Mouse (Mus musculus) brain, embryonic 14.5 days (tissue): ENCODE measurements around the gene Retnlg. TPM values are rescaled to one million over a fixed set of nuclear protein-coding genes. Genes with fewer than 3 reads are reported as not detected.
"Not testable (repeated sequence)": the region's sequence is repeated elsewhere in the genome, so short reads cannot be mapped to it uniquely, and the experiment has no call there.

ENCODE experiments used
- DNase-seq: peaks from one replicate; pipeline ENCODE4 v3.0.0-alpha.2; 2011; ENCODE audit warnings: low read depth
- CTCF ChIP-seq: fragments of 200-500 bp; IDR thresholded peaks from 2 replicates; pipeline ENCODE4 v1.5.1; 2012; ENCODE audit warnings: inconsistent platforms, mild to moderate bottlenecking, moderate library complexity, borderline replicate concordance; ENCODE audit not compliant: insufficient read depth, insufficient read length; ENCODE audit errors: extremely low read depth
- POLR2A ChIP-seq: fragments of 200-500 bp; IDR thresholded peaks from 2 replicates; pipeline ENCODE4 v1.6.1; 2012; ENCODE audit warnings: mild to moderate bottlenecking, inconsistent platforms, borderline replicate concordance; ENCODE audit not compliant: poor library complexity, insufficient read depth, insufficient read length, severe bottlenecking; ENCODE audit errors: extremely low read depth
- polyA plus RNA-seq: library from polyadenylated mRNA; depleted of rRNA; stranded (reverse); fragments of >200 nt; gene quantifications from 2 replicates; pipeline ENCODE4 v1.2.3, GENCODE M21; 2012; rRNA removed

Retnlg gene
- 0.51 TPM in 1 of 2 replicates, not detected in the other for polyA plus RNA-seq

GRCm38 (mm10) chr16:48872321-48872720 lies at the start of gene Retnlg:
TSS of gene Retnlg (plus strand) at chr16:48872621.
- no peak for TF ChIP-seq POLR2A
- TF ChIP-seq CTCF, result no peak
- DNase-seq, result no peak

GRCm38 (mm10) chr16:48826474-48826873 lies 45.9 kb upstream of the Retnlg start:
- no peak for DNase-seq
- TF ChIP-seq POLR2A, result no peak
- no peak for TF ChIP-seq CTCF

- no peak for DNase-seq
- TF ChIP-seq POLR2A (no peak), CTCF (no peak)
Observed at GRCm38 (mm10) chr16:48827625-48828024, 44.8 kb upstream of the Retnlg start.

- no peak for DNase-seq
- TF ChIP-seq CTCF (no peak), POLR2A (no peak)
Observed at GRCm38 (mm10) chr16:48829060-48829459, 43.4 kb upstream of the Retnlg start.

DNA sequence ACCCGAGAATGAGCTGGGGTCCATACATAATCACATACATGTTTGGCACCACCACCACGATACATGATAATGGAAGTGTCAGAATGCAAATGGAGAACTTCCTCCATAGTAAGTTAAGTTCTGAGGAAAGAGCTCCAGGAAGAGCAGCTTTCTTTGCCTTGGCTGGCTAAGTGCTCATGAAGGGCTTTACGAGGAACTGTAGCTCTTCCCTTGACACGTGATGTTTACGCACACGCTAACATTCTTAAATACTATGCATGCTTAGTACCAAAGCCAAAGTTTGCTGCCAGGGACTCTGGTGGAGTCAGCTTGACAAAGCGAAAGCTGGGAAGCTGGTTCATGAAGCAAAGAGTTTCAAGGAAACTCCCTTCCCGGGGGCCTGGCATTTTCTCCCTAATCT lies 40.4 kb upstream of the Retnlg start:
- no peak for TF ChIP-seq CTCF
- TF ChIP-seq POLR2A, result no peak
- no peak for DNase-seq

GRCm38 (mm10) chr16:48833626-48834025 lies 38.8 kb upstream of the Retnlg start:
- DNase-seq, result not testable (repeated sequence)

- no peak for DNase-seq
Observed at GRCm38 (mm10) chr16:48842266-48842665, 30.2 kb upstream of the Retnlg start, which contains the start of gene Retnla. TSS of gene Retnla (plus strand) at chr16:48842551.

GRCm38 (mm10) chr16:48843671-48844386 lies 28.6 kb upstream of the Retnlg start:
- DNase-seq, result no peak
- TF ChIP-seq POLR2A (no peak), CTCF (no peak)

More at GRCm38 (mm10) chr16:48842266-48842665, 30.2 kb upstream of the Retnlg start, which contains the start of gene Retnla:
- no peak for TF ChIP-seq CTCF
- TF ChIP-seq POLR2A, result no peak

DNA sequence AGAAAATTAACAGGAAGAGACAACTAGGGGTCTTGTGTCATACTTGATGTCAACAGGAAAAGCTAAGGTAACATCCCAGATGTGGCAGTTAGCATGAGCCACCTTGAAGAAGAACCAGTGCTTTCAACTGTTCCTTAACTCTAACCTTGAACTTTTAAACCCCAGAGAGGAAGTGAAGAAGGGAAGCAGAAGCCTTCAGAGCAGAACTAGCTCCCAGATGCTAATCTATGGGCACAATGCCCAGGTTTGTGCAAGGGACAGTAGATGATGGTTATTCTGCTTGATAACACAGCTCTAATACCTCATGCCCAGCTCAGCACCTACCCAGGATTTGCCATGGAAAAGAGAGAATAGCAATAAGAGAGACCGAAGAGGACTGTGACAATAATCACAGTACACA lies 7.4 kb upstream of the Retnlg start:
- DNase-seq, result not testable (repeated sequence)

DNA sequence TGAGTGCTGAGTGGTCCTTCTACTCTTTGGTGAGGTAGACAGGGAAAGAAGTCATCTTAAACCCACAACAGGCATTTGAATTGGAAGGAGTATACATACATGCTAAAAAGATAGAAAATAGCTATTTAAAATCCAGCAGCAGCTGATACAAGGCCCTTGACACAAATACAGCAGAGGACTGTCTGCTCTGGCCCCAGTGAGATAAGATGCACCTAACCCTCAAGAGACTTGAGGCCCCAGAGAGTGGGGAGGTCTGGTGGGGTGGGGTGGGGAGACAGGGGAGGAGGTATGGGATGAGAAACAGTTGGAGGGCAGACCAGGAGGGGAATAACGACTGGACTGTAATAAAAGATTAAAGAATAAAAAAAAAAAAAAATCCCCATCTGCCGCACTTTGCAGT lies 4.7 kb upstream of the Retnlg start:
- no peak for TF ChIP-seq CTCF
- TF ChIP-seq POLR2A, result no peak

GRCm38 (mm10) chr16:48868663-48869062 lies 3.8 kb upstream of the Retnlg start:
- DNase-seq, result no peak
- no peak for TF ChIP-seq CTCF
- TF ChIP-seq POLR2A, result no peak

More for the DNA sequence above, 4.7 kb upstream of the Retnlg start:
- no peak for DNase-seq

DNA sequence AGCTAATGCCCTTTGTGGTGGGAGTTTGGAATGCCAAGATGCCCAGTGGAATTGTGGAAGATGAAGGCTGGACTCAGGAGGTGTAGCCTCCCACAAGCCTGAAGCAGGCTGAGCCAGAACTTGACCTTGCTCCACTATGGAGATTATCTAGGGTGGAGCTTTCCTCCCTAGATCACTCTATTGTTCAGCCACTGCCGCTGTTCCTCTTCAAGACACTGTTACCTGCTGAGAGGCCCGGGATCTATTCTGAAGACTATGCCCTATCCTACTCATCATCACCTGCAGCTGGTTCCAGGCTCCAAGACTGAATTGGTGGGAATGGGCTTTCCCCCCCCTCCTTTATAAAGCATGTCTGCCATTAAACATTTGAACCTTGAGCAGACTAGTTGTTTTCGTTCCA lies 2.8 kb upstream of the Retnlg start:
- TF ChIP-seq CTCF, result no peak
- no peak for TF ChIP-seq POLR2A
- no peak for DNase-seq
